Mouse (Mus musculus): ENCODE results near the gene Gm11444.

Gm11444 gene

GRCm38 (mm10) chr11:85876059-85876788, 26.1 kb upstream of the Gm11444 start:
- in situ Hi-C loops (cut with MboI; ENCODE audit: unreplicated experiment in 2 of 2) = no loop called here

- in situ Hi-C loops (cut with MboI; ENCODE audit: unreplicated experiment in 2 of 2) = loop anchor here in 1 of 2 experiments (25.0 kb wide), 1 partner anchor 798 kb away; no protein-coding TSS in a partner anchor
These were observed 14.2 kb upstream of the Gm11444 start for GRCm38 (mm10) chr11:85864363-85864762.

GRCm38 (mm10) chr11:85857997-85858698, 8.0 kb upstream of the Gm11444 start:
- in situ Hi-C loops (cut with MboI; ENCODE audit: unreplicated experiment in 2 of 2) = loop anchor here in 1 of 2 experiments (10.0 to 25.0 kb wide), 2 partner anchors 597 to 804 kb away; no protein-coding TSS in a partner anchor

GRCm38 (mm10) chr11:85850758-85851157, 625 bp upstream of the Gm11444 start:
- in situ Hi-C loops (cut with MboI; ENCODE audit: unreplicated experiment in 2 of 2) = loop anchor here (5.0 to 25.0 kb wide), 4 partner anchors 122 to 812 kb away; no protein-coding TSS in a partner anchor

GRCm38 (mm10) chr11:85849037-85849436, 1.1 kb downstream of the Gm11444 start:
- in situ Hi-C loops (cut with MboI; ENCODE audit: unreplicated experiment in 2 of 2) = loop anchor here (5.0 to 25.0 kb wide), 3 partner anchors 323 to 1166 kb away; no protein-coding TSS in a partner anchor

- in situ Hi-C loops (cut with MboI; ENCODE audit: unreplicated experiment in 2 of 2) = loop anchor here (5.0 to 25.0 kb wide), 3 partner anchors 326 to 1168 kb away; no protein-coding TSS in a partner anchor
These were observed 3.6 kb downstream of the Gm11444 start for GRCm38 (mm10) chr11:85846509-85846908.

GRCm38 (mm10) chr11:85845921-85846320, 4.2 kb downstream of the Gm11444 start:
- in situ Hi-C loops (cut with MboI; ENCODE audit: unreplicated experiment in 2 of 2) = loop anchor here (5.0 to 25.0 kb wide), 3 partner anchors 326 to 1169 kb away; no protein-coding TSS in a partner anchor

- in situ Hi-C loops (cut with MboI; ENCODE audit: unreplicated experiment in 2 of 2) = loop anchor here (5.0 to 25.0 kb wide), 3 partner anchors 327 to 1170 kb away; no protein-coding TSS in a partner anchor
These were observed 5.2 kb downstream of the Gm11444 start for GRCm38 (mm10) chr11:85844971-85845370.

- in situ Hi-C loops (cut with MboI; ENCODE audit: unreplicated experiment in 2 of 2) = loop anchor here in 1 of 2 experiments (10.0 to 25.0 kb wide), 2 partner anchors 818 to 1170 kb away; no protein-coding TSS in a partner anchor
These were observed 5.8 kb downstream of the Gm11444 start for GRCm38 (mm10) chr11:85844144-85844965.

GRCm38 (mm10) chr11:85843347-85843692, 6.8 kb downstream of the Gm11444 start:
- in situ Hi-C loops (cut with MboI; ENCODE audit: unreplicated experiment in 2 of 2) = loop anchor here in 1 of 2 experiments (10.0 to 25.0 kb wide), 2 partner anchors 819 to 1171 kb away; no protein-coding TSS in a partner anchor

- in situ Hi-C loops (cut with MboI; ENCODE audit: unreplicated experiment in 2 of 2) = loop anchor here in 1 of 2 experiments (10.0 to 25.0 kb wide), 2 partner anchors 820 to 1172 kb away; no protein-coding TSS in a partner anchor
These were observed 7.4 kb downstream of the Gm11444 start for GRCm38 (mm10) chr11:85842596-85843346.

GRCm38 (mm10) chr11:85841980-85842379, 8.2 kb downstream of the Gm11444 start:
- in situ Hi-C loops (cut with MboI; ENCODE audit: unreplicated experiment in 2 of 2) = loop anchor here in 1 of 2 experiments (10.0 to 25.0 kb wide), 2 partner anchors 820 to 1173 kb away; no protein-coding TSS in a partner anchor

GRCm38 (mm10) chr11:85841211-85841681, 8.9 kb downstream of the Gm11444 start:
- in situ Hi-C loops (cut with MboI; ENCODE audit: unreplicated experiment in 2 of 2) = loop anchor here in 1 of 2 experiments (10.0 to 25.0 kb wide), 2 partner anchors 821 to 1174 kb away; no protein-coding TSS in a partner anchor

- in situ Hi-C loops (cut with MboI; ENCODE audit: unreplicated experiment in 2 of 2) = loop anchor here in 1 of 2 experiments (10.0 to 25.0 kb wide), 2 partner anchors 822 to 1174 kb away; no protein-coding TSS in a partner anchor
These were observed 9.4 kb downstream of the Gm11444 start for GRCm38 (mm10) chr11:85840803-85841145.

- in situ Hi-C loops (cut with MboI; ENCODE audit: unreplicated experiment in 2 of 2) = loop anchor here in 1 of 2 experiments (10.0 to 25.0 kb wide), 2 partner anchors 822 to 1175 kb away; no protein-coding TSS in a partner anchor
These were observed 9.9 kb downstream of the Gm11444 start for GRCm38 (mm10) chr11:85840031-85840802.

GRCm38 (mm10) chr11:85839258-85840030, 10.7 kb downstream of the Gm11444 start:
- in situ Hi-C loops (cut with MboI; ENCODE audit: unreplicated experiment in 2 of 2) = loop anchor here in 1 of 2 experiments (10.0 to 25.0 kb wide), 2 partner anchors 823 to 1175 kb away; no protein-coding TSS in a partner anchor
